Mouse (Mus musculus) embryonic fibroblast, embryonic 13.5 days (primary cell): ENCODE results near the gene Aldh3b2.

Experiments used
- CTCF ChIP-seq: IDR thresholded peaks from 2 replicates; pipeline ENCODE4 v1.5.1; 2011; ENCODE audit warnings: mild to moderate bottlenecking, control low read depth, low read length, moderate library complexity, borderline replicate concordance; ENCODE audit not compliant: insufficient read depth
- POLR2A ChIP-seq: IDR thresholded peaks from 2 replicates; pipeline ENCODE4 v1.6.1; 2011; ENCODE audit warnings: low read depth, mild to moderate bottlenecking, control low read depth, low read length, moderate library complexity

DNA sequence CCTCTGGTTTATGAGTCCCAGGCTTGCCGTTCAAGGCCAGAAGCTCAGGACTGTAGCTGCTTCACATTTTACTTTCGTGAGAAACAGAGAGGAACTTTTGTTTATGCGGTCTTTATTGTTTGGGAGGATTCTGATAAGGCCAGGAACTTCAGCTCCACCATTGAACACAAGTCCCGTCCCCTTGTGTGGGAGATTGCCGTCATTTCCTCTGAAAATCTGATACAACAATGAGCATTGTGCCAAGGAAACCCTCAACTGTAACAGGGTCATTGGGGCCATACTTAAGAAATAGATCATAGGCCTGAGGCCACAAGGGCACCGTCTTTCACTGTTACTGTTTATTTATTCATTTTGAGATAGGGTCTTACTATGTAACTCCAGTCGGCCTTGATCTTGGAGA is 51.1 kb downstream of the Aldh3b2 start:
- no peak for TF ChIP-seq POLR2A
- no peak for TF ChIP-seq CTCF
